Mouse (Mus musculus) adrenal gland, adult 2 months (tissue): ENCODE measurements around the gene Nfic. TPM values are rescaled to one million over a fixed set of nuclear protein-coding genes. Genes with fewer than 3 reads are reported as not detected.

Experiments used
- DNase-seq: peaks from one replicate; pipeline ENCODE4 v3.0.0; 2021
- microRNA-seq, 2 experiments: library from miRNA; unstranded; fragments of <30 nt; microRNA quantifications; one replicate each; pipeline ENCODE4 v1.2.0; 2021
- polyA plus RNA-seq: library from polyadenylated mRNA; depleted of rRNA; stranded (reverse); fragments of >200 nt; gene quantifications from 2 replicates; pipeline ENCODE4 v1.2.3, GENCODE M21; 2012; rRNA removed
- total RNA-seq, 2 experiments: library from RNA; stranded (reverse); gene quantifications; 2 replicates each; pipeline ENCODE4 v1.2.3; 2021

Nfic gene
- total and polyA plus RNA-seq, 3 experiments: 80.8 to 171 (median 126) TPM

GRCm38 (mm10) chr10:81358209-81358608 lies 97.2 kb downstream of the Nfic start:
- DNase-seq: no peak

- DNase-seq: peak; percentile 95
Measured at GRCm38 (mm10) chr10:81356991-81357844, 98.2 kb downstream of the Nfic start, which contains the start of gene Mfsd12. Gene Mfsd12 (plus strand): TSS chr10:81357491.

GRCm38 (mm10) chr10:81356352-81356990 lies 99.0 kb downstream of the Nfic start:
- no peak for DNase-seq

- no peak for DNase-seq
Measured at GRCm38 (mm10) chr10:81355533-81355932, 99.9 kb downstream of the Nfic start.

- no peak for DNase-seq
Measured at GRCm38 (mm10) chr10:81354738-81355477, 100.5 kb downstream of the Nfic start.

- DNase-seq: no peak
Measured at GRCm38 (mm10) chr10:81351678-81352291, 103.7 kb downstream of the Nfic start.

GRCm38 (mm10) chr10:81350351-81351063 lies 104.9 kb downstream of the Nfic start, which contains the start of gene Hmg20b:
Gene Hmg20b (minus strand): TSS chr10:81350480.
- DNase-seq: peak; percentile 100

GRCm38 (mm10) chr10:81349961-81350350 lies 105.5 kb downstream of the Nfic start:
- DNase-seq: no peak

GRCm38 (mm10) chr10:81349146-81349545 lies 106.3 kb downstream of the Nfic start:
- DNase-seq: peak; percentile 62

- peak; percentile 92 for DNase-seq
Measured at GRCm38 (mm10) chr10:81346453-81347067, 108.9 kb downstream of the Nfic start.

Small RNAs within 50 kb of the gene (microRNA-seq; reads per million reads assigned to microRNA genes)
- gene Gm25595 (0 reads per million in 2 experiments), gene Mir1191b (0.44 to 0.83 reads per million in 2 experiments), gene Mir6913 (0.22 to 0.41 reads per million in 2 experiments)

Other genes with a start within 250 kb of the Nfic start
Only the 30 nearest of the 31 such genes appear.
- 1 to 10 TPM; 2.4 to 3.8 TPM for gene Atcay, start 224.8 kb downstream of the Nfic start, total RNA-seq
- gene Atcay, start 224.8 kb downstream of the Nfic start, polyA plus RNA-seq: 1.4 and 1.6 TPM in 2 replicates
- gene Zfr2, start 222.5 kb downstream of the Nfic start, total RNA-seq: 10 to 100 TPM; 12.6 to 14.1 TPM
- gene Zfr2, start 222.5 kb downstream of the Nfic start, polyA plus RNA-seq: 38.7 and 47.5 TPM in 2 replicates
- under 1 TPM; 0.69 to 0.73 TPM for gene Matk, start 202.7 kb downstream of the Nfic start, total RNA-seq
- gene Matk, start 202.7 kb downstream of the Nfic start, polyA plus RNA-seq: 0.86 and 1.0 TPM in 2 replicates
- 100 to 1,000 TPM; 123 to 131 TPM for gene Mrpl54, start 188.7 kb downstream of the Nfic start, total RNA-seq
- 193 and 221 TPM in 2 replicates for gene Mrpl54, start 188.7 kb downstream of the Nfic start, polyA plus RNA-seq
- gene Apba3, start 188.7 kb downstream of the Nfic start, total RNA-seq: 100 to 1,000 TPM in 1 of 2 experiments, 10 to 100 TPM in 1; 83.5 to 121 TPM
- gene Apba3, start 188.7 kb downstream of the Nfic start, polyA plus RNA-seq: 165 and 188 TPM in 2 replicates
- under 1 TPM; 0.41 to 0.92 TPM for gene Tjp3, start 164.1 kb downstream of the Nfic start, total RNA-seq
- 0.52 and 0.72 TPM in 2 replicates for gene Tjp3, start 164.1 kb downstream of the Nfic start, polyA plus RNA-seq
- 10 to 100 TPM; 34.3 to 44.6 TPM for gene Pip5k1c, start 162.7 kb downstream of the Nfic start, total RNA-seq
- 71.0 and 72.8 TPM in 2 replicates for gene Pip5k1c, start 162.7 kb downstream of the Nfic start, polyA plus RNA-seq
- gene Cactin, start 134.5 kb downstream of the Nfic start, total RNA-seq: 10 to 100 TPM; 32.6 to 40.3 TPM
- gene Cactin, start 134.5 kb downstream of the Nfic start, polyA plus RNA-seq: 35.5 and 37.4 TPM in 2 replicates
- gene Tbxa2r, start 126.9 kb downstream of the Nfic start, total RNA-seq: 10 to 100 TPM; 33.2 to 45.4 TPM
- 137 and 154 TPM in 2 replicates for gene Tbxa2r, start 126.9 kb downstream of the Nfic start, polyA plus RNA-seq
- gene Gipc3, start 112.4 kb downstream of the Nfic start, total RNA-seq: 10 to 100 TPM in 1 of 2 experiments, 1 to 10 TPM in 1; 2.9 to 10.3 TPM
- gene Gipc3, start 112.4 kb downstream of the Nfic start, polyA plus RNA-seq: 2.8 and 3.2 TPM in 2 replicates
- gene Hmg20b, start 105.2 kb downstream of the Nfic start, total RNA-seq: 10 to 100 TPM; 81.6 to 89.9 TPM
- 272 and 280 TPM in 2 replicates for gene Hmg20b, start 105.2 kb downstream of the Nfic start, polyA plus RNA-seq
- 10 to 100 TPM; 15.3 to 16.5 TPM for gene Mfsd12, start 98.1 kb downstream of the Nfic start, total RNA-seq
- 69.3 and 77.4 TPM in 2 replicates for gene Mfsd12, start 98.1 kb downstream of the Nfic start, polyA plus RNA-seq
- gene 4930404N11Rik, start 89.8 kb downstream of the Nfic start, total RNA-seq: 1 to 10 TPM; 1.2 to 3.6 TPM
- gene 4930404N11Rik, start 89.8 kb downstream of the Nfic start, polyA plus RNA-seq: 9.7 and 12.4 TPM in 2 replicates
- 10 to 100 TPM; 40.7 to 45.0 TPM for gene Fzr1, start 77.1 kb downstream of the Nfic start, total RNA-seq
- gene Fzr1, start 77.1 kb downstream of the Nfic start, polyA plus RNA-seq: 95.6 and 103 TPM in 2 replicates
- gene Dohh, start 71.2 kb downstream of the Nfic start, total RNA-seq: 10 to 100 TPM; 39.6 to 54.3 TPM
- 125 and 132 TPM in 2 replicates for gene Dohh, start 71.2 kb downstream of the Nfic start, polyA plus RNA-seq
- 1 to 10 TPM; 1.8 to 2.5 TPM for gene Gm48551, start 71.2 kb downstream of the Nfic start, total RNA-seq
- 2.9 and 6.7 TPM in 2 replicates for gene Gm48551, start 71.2 kb downstream of the Nfic start, polyA plus RNA-seq
- gene Gm48552, start 66.6 kb downstream of the Nfic start, total RNA-seq: 1 to 10 TPM in 1 of 2 experiments, not detected in 1; 1.4 TPM
- 2.5 and 4.4 TPM in 2 replicates for gene Gm48552, start 66.6 kb downstream of the Nfic start, polyA plus RNA-seq
- 1 to 10 TPM; 1.4 to 1.6 TPM for gene Smim24, start 62.6 kb downstream of the Nfic start, total RNA-seq
- gene Smim24, start 62.6 kb downstream of the Nfic start, polyA plus RNA-seq: 4.5 and 5.4 TPM in 2 replicates
- gene Celf5, start 27.1 kb upstream of the Nfic start, total RNA-seq: under 1 TPM; 0.55 to 0.78 TPM
- gene Celf5, start 27.1 kb upstream of the Nfic start, polyA plus RNA-seq: 1.4 and 2.2 TPM in 2 replicates
- 100 to 1,000 TPM; 111 to 123 TPM for gene Ncln, start 40.8 kb upstream of the Nfic start, total RNA-seq
- gene Ncln, start 40.8 kb upstream of the Nfic start, polyA plus RNA-seq: 562 and 856 TPM in 2 replicates
- gene S1pr4, start 44.5 kb upstream of the Nfic start, total RNA-seq: 1 to 10 TPM in 1 of 2 experiments, under 1 TPM in 1; 0.98 to 1.6 TPM
- gene S1pr4, start 44.5 kb upstream of the Nfic start, polyA plus RNA-seq: 3.5 and 3.6 TPM in 2 replicates
- 1 to 10 TPM; 1.1 to 2.2 TPM for gene Gna15, start 68.6 kb upstream of the Nfic start, total RNA-seq
- 1.4 and 1.9 TPM in 2 replicates for gene Gna15, start 68.6 kb upstream of the Nfic start, polyA plus RNA-seq
- gene Gna11, start 89.6 kb upstream of the Nfic start, total RNA-seq: 10 to 100 TPM; 76.6 to 86.0 TPM
- gene Gna11, start 89.6 kb upstream of the Nfic start, polyA plus RNA-seq: 122 and 124 TPM in 2 replicates
- gene Aes, start 103.9 kb upstream of the Nfic start, total RNA-seq: 1,000 to 10,000 TPM; 1,028 to 1,195 TPM
- 3,784 and 4,442 TPM in 2 replicates for gene Aes, start 103.9 kb upstream of the Nfic start, polyA plus RNA-seq
- gene Tle2, start 118.9 kb upstream of the Nfic start, total RNA-seq: 10 to 100 TPM; 50.4 to 51.0 TPM
- 417 and 691 TPM in 2 replicates for gene Tle2, start 118.9 kb upstream of the Nfic start, polyA plus RNA-seq
- gene Tle6, start 145.4 kb upstream of the Nfic start, total RNA-seq: 10 to 100 TPM; 24.0 to 59.6 TPM
- gene Tle6, start 145.4 kb upstream of the Nfic start, polyA plus RNA-seq: 49.5 and 90.8 TPM in 2 replicates
- gene BC025920, start 150.6 kb upstream of the Nfic start, total RNA-seq: 1 to 10 TPM; 1.1 to 2.3 TPM
- 0.26 and 0.59 TPM in 2 replicates for gene BC025920, start 150.6 kb upstream of the Nfic start, polyA plus RNA-seq
- 10 to 100 TPM; 16.0 to 18.3 TPM for gene Sirt6, start 172.2 kb upstream of the Nfic start, total RNA-seq
- gene Sirt6, start 172.2 kb upstream of the Nfic start, polyA plus RNA-seq: 52.3 and 59.9 TPM in 2 replicates
- gene Ankrd24, start 172.9 kb upstream of the Nfic start, total RNA-seq: 10 to 100 TPM; 20.0 to 23.7 TPM
- 91.0 and 112 TPM in 2 replicates for gene Ankrd24, start 172.9 kb upstream of the Nfic start, polyA plus RNA-seq
- 1 to 10 TPM; 2.1 to 3.1 TPM for gene Gm10778, start 193.4 kb upstream of the Nfic start, total RNA-seq
- gene Gm10778, start 193.4 kb upstream of the Nfic start, polyA plus RNA-seq: 0.09 and 0.11 TPM in 2 replicates